Mouse (Mus musculus) intestine, embryonic 16.5 days (tissue): ENCODE results near the gene Trp63. TPM values are rescaled to one million over a fixed set of nuclear protein-coding genes. Genes with fewer than 3 reads are reported as not detected.

Experiments
- ATAC-seq: fragments of 200-750 bp; cut with Nextera tagmentation; 2 replicates; pipeline ENCODE4 v1.8.0; 2017; ENCODE audit warnings: moderate TSS enrichment, moderate library complexity
- H3K27ac ChIP-seq: fragments of 300-500 bp; sonication (generic); 2 replicates; pipeline ENCODE4 v1.5.1; 2014; ENCODE audit warnings: mild to moderate bottlenecking, low read length
- H3K27me3 ChIP-seq: fragments of 300-500 bp; sonication (generic); replicated peaks from 2 replicates; pipeline ENCODE4 v1.6.1; 2014; ENCODE audit warnings: low read length, control low read depth, mixed read lengths; ENCODE audit not compliant: control insufficient read depth, insufficient read depth
- H3K36me3 ChIP-seq: fragments of 300-500 bp; sonication (generic); 2 replicates; pipeline ENCODE4 v1.6.1; 2014; ENCODE audit warnings: low read length, control low read depth; ENCODE audit not compliant: control insufficient read depth, insufficient read depth
- H3K4me1 ChIP-seq: fragments of 300-500 bp; sonication (generic); 2 replicates; pipeline ENCODE4 v1.6.1; 2014; ENCODE audit warnings: low read length, control low read depth, mixed read lengths; ENCODE audit not compliant: control insufficient read depth, insufficient read depth
- H3K4me2 ChIP-seq: fragments of 300-500 bp; sonication (generic); 2 replicates; pipeline ENCODE4 v1.6.1; 2014; ENCODE audit warnings: low read depth, low read length, control low read depth
- H3K4me3 ChIP-seq: fragments of 300-500 bp; sonication (generic); 2 replicates; pipeline ENCODE4 v1.5.1; 2014; ENCODE audit warnings: mild to moderate bottlenecking, low read length
- H3K9ac ChIP-seq: fragments of 300-500 bp; sonication (generic); 2 replicates; pipeline ENCODE4 v1.6.1; 2014; ENCODE audit warnings: low read depth, low read length
- H3K9me3 ChIP-seq: fragments of 300-500 bp; sonication (generic); 2 replicates; pipeline ENCODE4 v1.6.1; 2016; ENCODE audit warnings: low read length, control low read depth; ENCODE audit not compliant: control insufficient read depth
- WGBS: fragments of 180-500 bp; shearing (Covaris S2); extraction: QIAGEN DNeasy Blood & Tissue Kit; methylation state at CpG from one replicate; pipeline ENCODE4 v1.1.7; 2014; 5-methylcytosine and 5-hydroxymethylcytosine counted together
- polyA plus RNA-seq: library from polyadenylated mRNA; unstranded; fragments of >200 nt; fragmentation: Nextera tagmentation; extraction: Ambion mirVana; gene quantifications from 2 replicates; pipeline ENCODE4 v1.2.1, GENCODE M21; 2015

Trp63 gene
- polyA plus RNA-seq, 1 experiment from 2014 or later: 0.13 TPM

GRCm38 (mm10) chr16:25848474-25848873 is 164.9 kb downstream of the Trp63 start:
- no peak for ATAC-seq
- Histone ChIP-seq H3K9me3 (no peaks in the 10 kb centered on the region), H3K4me1 (peaks cover 5% of the 10 kb centered on the region; the same call in 1 of the 2 replicates), H3K36me3 (no peaks in the 10 kb centered on the region), H3K4me3 (no peak overlapping the region), H3K27me3 (no peaks in the 10 kb centered on the region), H3K27ac (no peak overlapping the region), H3K4me2 (no peak overlapping the region), H3K9ac (no peak overlapping the region)
- WGBS: 68% methylated on average over 2 of the region's 2 CpGs

DNA sequence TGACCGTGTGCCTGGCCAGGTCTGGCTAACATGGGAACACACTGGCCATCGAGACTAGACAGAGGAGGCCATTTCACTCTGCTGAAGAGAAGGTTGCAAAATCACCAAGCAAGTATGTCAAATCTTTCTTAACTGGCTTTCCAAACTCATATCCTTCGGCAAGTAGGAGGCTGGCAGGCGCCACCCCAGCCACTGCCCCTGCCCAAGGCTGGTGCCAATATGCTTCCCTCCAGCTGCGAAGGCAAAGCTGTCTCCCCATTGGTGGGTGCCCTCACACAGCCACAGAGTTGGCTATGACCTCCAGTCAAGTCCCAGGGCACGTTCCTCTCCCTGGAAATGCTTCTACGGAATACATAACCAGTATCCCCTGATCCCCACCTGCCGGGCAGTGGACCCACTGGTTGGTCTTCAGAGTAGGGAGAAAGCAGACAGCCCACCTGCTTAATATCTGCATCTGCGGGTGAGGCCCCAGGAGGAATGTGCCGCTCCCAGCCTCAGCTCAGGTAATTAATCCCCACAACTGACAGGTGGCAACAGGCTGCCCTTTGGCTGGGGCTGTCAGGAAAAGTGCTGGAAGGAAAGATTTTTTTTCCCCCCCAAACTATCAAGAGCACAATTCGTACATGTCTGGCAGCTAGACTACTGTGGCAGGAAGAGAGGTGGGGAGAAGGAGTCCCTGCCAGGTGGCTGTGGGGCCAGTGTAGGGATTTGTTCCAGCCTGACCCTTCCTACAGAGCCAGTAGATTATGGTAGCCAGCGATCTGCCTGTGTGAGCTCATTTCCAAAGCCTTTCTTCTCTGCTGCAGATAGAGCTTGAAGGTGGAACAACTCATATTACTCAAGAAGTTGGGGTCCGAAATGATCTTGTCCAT is 166.3 kb downstream of the Trp63 start:
- WGBS: 54% methylated on average over 13 of the region's 13 CpGs
- Histone ChIP-seq H3K4me1 (peaks cover 5% of the 10 kb centered on the region; the same call in 1 of the 2 replicates), H3K9me3 (no peaks in the 10 kb centered on the region), H3K36me3 (no peaks in the 10 kb centered on the region), H3K9ac (no peak overlapping the region), H3K4me2 (peak overlapping the region; percentile 19; the same call in 1 of the 2 replicates), H3K4me3 (no peak overlapping the region), H3K27me3 (no peaks in the 10 kb centered on the region), H3K27ac (no peak overlapping the region)
- peak; percentile 88 for ATAC-seq

DNA sequence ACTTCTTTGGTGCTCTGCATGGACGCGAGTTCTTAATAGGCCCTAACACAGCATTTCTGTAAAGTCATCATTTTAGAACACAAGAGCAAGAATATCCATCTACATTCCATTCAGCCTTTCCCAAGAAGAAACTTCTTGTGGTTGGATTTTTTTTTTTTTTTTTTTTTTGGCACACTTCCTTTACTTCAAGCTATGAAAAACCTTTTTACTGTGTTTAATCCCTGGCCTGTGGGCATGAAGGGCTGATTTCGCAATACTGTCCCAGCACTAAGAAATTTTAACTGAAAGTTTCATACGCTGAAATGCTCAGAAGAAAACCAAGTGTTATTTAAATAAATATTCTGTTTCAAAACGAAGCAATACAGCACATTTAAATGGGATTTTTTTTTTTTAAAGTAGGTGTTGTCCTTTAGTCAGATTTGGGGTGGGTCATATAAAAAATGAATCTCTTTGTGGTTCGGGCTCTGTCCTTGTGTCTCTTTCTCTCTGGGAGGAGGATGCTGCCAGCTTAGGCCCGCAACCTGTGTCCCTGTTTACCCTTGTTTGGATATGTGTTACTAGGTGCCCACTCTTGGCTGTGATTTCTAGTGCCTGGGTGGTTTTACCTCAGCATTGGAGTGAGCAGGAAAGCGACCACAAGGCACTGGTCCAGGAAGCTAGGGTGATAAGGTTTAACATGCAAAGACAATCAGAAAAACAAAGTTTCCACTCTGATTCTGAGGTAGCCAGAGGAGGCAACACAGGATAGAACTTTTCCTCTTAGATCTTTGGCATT is 177.4 kb downstream of the Trp63 start:
- Histone ChIP-seq H3K9me3 (no peaks in the 10 kb centered on the region), H3K4me3 (no peak overlapping the region), H3K36me3 (no peaks in the 10 kb centered on the region), H3K9ac (no peak overlapping the region), H3K27ac (no peak overlapping the region), H3K4me2 (no peak overlapping the region), H3K4me1 (no peaks in the 10 kb centered on the region), H3K27me3 (no peaks in the 10 kb centered on the region)
- 88% methylated on average over 8 of the region's 8 CpGs for whole genome bisulfite sequencing
- no peak for ATAC-seq

DNA sequence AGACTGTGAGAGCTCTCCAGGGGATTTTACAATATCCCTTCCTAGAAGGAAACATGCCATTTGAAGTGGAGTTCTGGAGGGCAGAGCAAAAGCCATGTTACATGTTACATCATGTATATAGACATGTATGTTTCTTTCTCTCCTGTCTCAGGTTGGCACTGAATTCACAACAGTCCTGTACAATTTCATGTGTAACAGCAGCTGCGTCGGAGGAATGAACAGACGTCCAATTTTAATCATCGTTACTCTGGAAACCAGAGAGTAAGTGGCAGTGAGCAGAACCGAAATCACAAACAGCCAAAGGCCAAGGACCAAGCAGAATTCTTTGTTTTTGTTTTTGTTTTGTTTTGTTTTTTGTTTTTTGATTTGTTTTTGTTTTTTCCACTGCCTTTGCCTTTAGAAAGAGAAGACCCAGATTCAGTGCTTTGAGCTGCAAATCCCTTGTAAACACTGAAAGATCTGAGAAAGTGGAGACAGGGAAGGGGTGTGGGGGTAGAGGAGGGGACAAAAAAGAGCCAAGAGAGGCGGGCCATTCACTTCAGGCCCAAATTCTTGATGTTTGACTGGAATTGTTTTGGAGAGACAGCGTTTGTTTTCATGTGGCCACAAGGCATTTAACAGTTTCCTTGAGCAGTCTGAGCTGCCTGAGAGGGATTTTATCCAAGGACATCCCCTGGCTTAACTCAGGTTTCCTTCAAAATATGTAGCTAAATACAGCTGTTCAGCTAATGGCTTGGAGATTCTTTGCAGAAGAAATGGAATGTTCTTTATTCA is 181.7 kb downstream of the Trp63 start:
- no peak overlapping the region for H3K9ac ChIP-seq
- no peaks in the 10 kb centered on the region for H3K4me1 ChIP-seq
- H3K4me3 ChIP-seq: no peak overlapping the region
- H3K36me3 ChIP-seq: no peaks in the 10 kb centered on the region
- whole genome bisulfite sequencing: 59% methylated on average over 7 of the region's 7 CpGs
- no peaks in the 10 kb centered on the region for H3K27me3 ChIP-seq
- no peak for ATAC-seq
- H3K4me2 ChIP-seq: no peak overlapping the region
- no peaks in the 10 kb centered on the region for H3K9me3 ChIP-seq
- no peak overlapping the region for H3K27ac ChIP-seq

DNA sequence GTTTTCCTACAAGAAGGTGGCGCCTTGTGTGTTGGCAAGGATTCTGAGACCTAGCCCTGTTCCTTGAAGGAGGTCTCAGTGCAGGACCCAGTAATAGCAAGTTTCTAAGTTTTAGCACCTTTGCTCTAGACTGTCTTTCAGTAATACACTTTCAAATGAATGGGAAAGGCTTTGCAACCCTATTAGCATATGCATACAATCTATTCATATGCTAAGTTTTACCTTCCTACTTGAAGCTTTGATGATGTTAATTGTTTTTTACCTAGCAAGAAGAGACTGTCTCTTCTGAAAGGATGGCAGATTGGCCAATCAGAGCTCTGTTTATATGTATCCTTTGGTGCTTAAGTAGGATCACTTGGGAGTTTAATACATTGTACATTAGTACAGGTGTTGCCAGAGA is 187.9 kb downstream of the Trp63 start:
- 86% methylated on average over 1 of the region's 1 CpGs for WGBS

GRCm38 (mm10) chr16:25875681-25876080 is 192.1 kb downstream of the Trp63 start:
- Histone ChIP-seq H3K9me3 (no peaks in the 10 kb centered on the region), H3K4me2 (no peak overlapping the region), H3K36me3 (no peaks in the 10 kb centered on the region), H3K4me3 (no peak overlapping the region), H3K27ac (no peak overlapping the region), H3K9ac (no peak overlapping the region), H3K4me1 (no peaks in the 10 kb centered on the region), H3K27me3 (no peaks in the 10 kb centered on the region)
- ATAC-seq: no peak
- 84% methylated on average over 2 of the region's 2 CpGs for WGBS

More for the DNA sequence above, 187.9 kb downstream of the Trp63 start:
- no peak overlapping the region for H3K27ac ChIP-seq
- ATAC-seq: no peak
- H3K4me3 ChIP-seq: no peak overlapping the region
- no peak overlapping the region for H3K4me2 ChIP-seq
- H3K4me1 ChIP-seq: no peaks in the 10 kb centered on the region
- H3K9me3 ChIP-seq: no peaks in the 10 kb centered on the region
- H3K36me3 ChIP-seq: no peaks in the 10 kb centered on the region
- no peaks in the 10 kb centered on the region for H3K27me3 ChIP-seq
- no peak overlapping the region for H3K9ac ChIP-seq

GRCm38 (mm10) chr16:25877416-25877965 is 193.9 kb downstream of the Trp63 start:
- Histone ChIP-seq H3K4me2 (no peak overlapping the region), H3K36me3 (no peaks in the 10 kb centered on the region), H3K9ac (no peak overlapping the region), H3K27me3 (no peaks in the 10 kb centered on the region), H3K27ac (no peak overlapping the region), H3K9me3 (no peaks in the 10 kb centered on the region), H3K4me1 (no peaks in the 10 kb centered on the region), H3K4me3 (no peak overlapping the region)
- 74% methylated on average over 7 of the region's 7 CpGs for WGBS
- ATAC-seq: no peak

- Histone ChIP-seq H3K9ac (no peak overlapping the region), H3K9me3 (no peaks in the 10 kb centered on the region), H3K4me2 (no peak overlapping the region), H3K36me3 (no peaks in the 10 kb centered on the region), H3K27ac (no peak overlapping the region), H3K27me3 (no peaks in the 10 kb centered on the region), H3K4me1 (no peaks in the 10 kb centered on the region), H3K4me3 (no peak overlapping the region)
- ATAC-seq: no peak
Measured at GRCm38 (mm10) chr16:25878116-25878515, 194.6 kb downstream of the Trp63 start.

DNA sequence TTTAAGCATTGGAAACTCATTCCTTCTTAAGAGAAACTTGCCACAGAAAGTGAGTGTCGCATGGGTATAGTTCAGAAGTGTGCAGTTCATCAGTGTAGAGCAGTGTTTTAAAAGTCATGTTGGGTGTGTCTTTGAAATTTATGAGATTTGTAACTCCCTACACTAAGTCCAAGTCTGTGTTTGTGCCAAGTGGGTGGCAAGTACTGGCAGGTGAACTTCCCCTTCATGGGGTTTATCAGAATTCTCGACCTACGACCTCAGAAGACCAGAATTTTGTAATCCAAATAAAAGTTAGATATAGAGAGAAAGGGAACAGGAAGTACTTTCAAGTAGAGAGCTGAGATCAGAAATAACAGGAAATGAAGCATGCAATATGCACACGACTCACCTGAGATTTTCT is 215.5 kb downstream of the Trp63 start:
- Histone ChIP-seq H3K27me3 (no peaks in the 10 kb centered on the region), H3K4me2 (no peak overlapping the region), H3K27ac (no peak overlapping the region), H3K4me3 (no peak overlapping the region), H3K9ac (no peak overlapping the region), H3K36me3 (no peaks in the 10 kb centered on the region), H3K9me3 (no peaks in the 10 kb centered on the region), H3K4me1 (no peaks in the 10 kb centered on the region)
- no peak for ATAC-seq
- 71% methylated on average over 4 of the region's 4 CpGs for WGBS
